Mouse (Mus musculus): ENCODE results near the gene Mob3a.
A peak's percentile ranks its signal among the peaks of the same experiment; 100 is the strongest.

The Mob3a gene

GRCm38 (mm10) chr10:80677942-80678436, 23.8 kb downstream of the Mob3a start, which contains the start of gene Mknk2:
Gene Mknk2, minus strand, starts transcription at chr10:80678112.
- DNase-seq (ENCODE audit: low read depth, low spot score): peak; percentile 58

- DNase-seq (ENCODE audit: low read depth, low spot score): no peak
Measured at GRCm38 (mm10) chr10:80677128-80677875, 24.5 kb downstream of the Mob3a start.

GRCm38 (mm10) chr10:80676198-80676928, 25.4 kb downstream of the Mob3a start:
- peak; percentile 100 for DNase-seq (ENCODE audit: low read depth, low spot score)

DNA sequence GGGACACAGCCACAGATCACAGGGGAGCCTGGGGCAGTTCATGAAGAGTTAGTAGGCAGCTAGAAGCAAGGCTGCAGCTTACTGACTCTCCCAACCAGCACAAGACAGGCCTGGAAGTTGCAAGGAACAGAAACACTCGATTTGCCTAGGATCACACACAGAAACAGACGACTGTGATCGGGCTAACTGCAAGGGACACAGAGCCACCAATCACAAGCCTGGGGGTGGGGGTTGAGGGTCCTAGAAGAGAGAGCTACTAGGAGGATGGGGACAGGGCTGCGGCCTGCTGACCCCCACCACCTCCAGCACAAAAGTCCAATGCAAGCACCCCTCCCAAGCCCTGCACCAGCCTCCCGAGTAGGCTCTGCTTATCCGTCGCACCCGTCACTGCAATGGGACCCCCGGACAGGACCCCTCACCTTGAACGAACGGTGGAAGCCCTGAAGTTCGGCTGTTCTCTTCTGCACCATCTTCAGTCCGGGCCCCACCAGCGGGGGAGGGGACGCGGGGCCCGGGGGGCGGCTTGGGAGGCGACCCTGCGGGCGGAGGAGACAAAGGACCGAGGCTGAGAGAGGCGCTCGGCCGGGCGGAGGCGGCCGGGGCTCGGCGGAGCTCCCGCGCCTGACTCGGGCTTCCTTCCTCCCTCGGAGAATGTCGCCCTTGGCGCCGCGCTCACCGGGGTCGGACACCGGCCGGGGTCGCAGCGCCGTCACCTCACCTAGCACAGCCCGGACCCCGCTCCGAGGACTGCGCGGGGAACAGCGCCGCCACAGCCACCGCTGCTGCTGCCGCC, 26.2 kb downstream of the Mob3a start:
- DNase-seq (ENCODE audit: low read depth, low spot score): no peak

- DNase-seq (ENCODE audit: low read depth, low spot score): no peak
Measured at GRCm38 (mm10) chr10:80674851-80675404, 26.8 kb downstream of the Mob3a start.

- DNase-seq (ENCODE audit: low read depth, low spot score): no peak
Measured at GRCm38 (mm10) chr10:80674161-80674711, 27.5 kb downstream of the Mob3a start.

DNA sequence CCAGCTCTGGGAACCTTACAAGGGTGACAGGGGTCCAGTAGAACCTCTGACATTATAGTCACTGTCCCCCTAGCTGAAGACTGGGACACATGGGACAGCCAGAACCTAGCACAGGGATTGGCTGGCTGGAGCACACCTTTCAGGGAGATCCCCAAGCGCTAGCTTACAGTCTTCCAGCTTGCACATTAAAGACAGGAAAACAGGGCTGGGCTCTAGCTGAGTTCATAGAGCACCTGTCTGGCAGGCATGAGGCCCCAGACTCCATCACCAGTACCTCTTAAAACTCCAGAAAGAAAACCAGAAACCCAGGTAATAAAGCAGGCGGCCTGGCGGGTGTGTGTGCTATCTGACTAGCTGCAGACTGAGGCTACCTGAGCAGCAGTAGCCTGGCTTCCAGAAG, 28.1 kb downstream of the Mob3a start:
- DNase-seq (ENCODE audit: low read depth, low spot score): no peak

DNA sequence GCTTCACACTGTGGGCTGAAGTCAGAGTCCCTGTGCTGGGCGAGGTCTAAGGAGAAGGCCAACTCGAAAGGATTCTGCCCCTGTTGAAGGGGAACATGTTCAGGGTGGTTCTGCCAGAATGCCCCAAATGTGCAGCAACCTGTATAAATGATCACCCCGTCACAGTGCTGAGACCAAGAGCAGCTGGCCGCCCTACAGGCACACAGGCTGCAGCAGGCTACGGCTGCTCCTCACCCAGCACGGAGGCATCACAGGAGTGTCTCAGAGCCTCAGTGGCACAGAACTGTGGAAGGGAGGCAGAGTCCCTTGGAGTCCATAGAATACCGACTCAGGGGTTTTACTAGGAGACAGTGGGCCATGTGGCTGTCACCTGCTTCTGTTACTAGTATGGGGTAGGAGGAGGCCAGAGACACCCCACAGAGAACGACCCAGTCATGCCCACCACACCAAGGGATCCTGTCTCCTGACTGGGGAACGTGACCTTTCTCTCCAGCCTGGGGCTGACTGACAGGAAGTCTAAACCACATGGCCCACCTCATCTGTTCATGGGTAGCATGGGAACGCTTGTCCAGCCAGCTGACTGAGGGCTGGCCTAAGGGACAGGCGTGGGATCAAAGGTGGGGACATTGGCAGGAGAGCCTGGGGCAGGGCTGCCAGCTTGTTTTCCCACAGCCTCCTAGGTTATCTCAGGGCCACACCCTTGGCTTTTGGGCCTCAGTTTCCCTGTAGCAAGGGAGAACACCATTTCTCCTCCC, 29.7 kb downstream of the Mob3a start:
- no peak for DNase-seq (ENCODE audit: low read depth, low spot score)

GRCm38 (mm10) chr10:80671251-80671650, 30.5 kb downstream of the Mob3a start:
- DNase-seq (ENCODE audit: low read depth, low spot score): no peak

- no peak for DNase-seq (ENCODE audit: low read depth, low spot score)
Measured at GRCm38 (mm10) chr10:80670531-80670930, 31.2 kb downstream of the Mob3a start.

GRCm38 (mm10) chr10:80669737-80670485, 31.9 kb downstream of the Mob3a start:
- DNase-seq (ENCODE audit: low read depth, low spot score): no peak

DNA sequence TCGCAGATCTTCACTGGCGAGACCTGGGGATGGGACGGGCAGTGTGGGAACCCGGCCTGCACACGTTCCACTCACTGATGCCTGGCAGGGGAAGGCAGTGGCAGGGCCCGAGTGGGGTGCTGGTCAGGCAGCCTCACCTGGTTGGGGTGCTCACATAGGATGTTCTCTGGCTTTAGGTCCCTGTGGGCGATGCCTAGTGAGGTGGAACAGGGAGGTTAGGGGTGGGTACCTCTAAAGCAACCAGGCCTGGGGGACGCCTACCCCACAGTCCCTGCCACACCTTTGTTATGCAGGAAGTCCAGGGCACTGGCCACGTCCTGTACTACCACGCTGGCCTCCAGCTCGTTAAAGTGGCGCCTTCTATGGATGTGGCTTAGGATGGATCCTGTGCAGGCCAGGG, 32.8 kb downstream of the Mob3a start:
- no peak for DNase-seq (ENCODE audit: low read depth, low spot score)

- DNase-seq (ENCODE audit: low read depth, low spot score): no peak
Measured at GRCm38 (mm10) chr10:80668614-80669013, 33.2 kb downstream of the Mob3a start.

DNA sequence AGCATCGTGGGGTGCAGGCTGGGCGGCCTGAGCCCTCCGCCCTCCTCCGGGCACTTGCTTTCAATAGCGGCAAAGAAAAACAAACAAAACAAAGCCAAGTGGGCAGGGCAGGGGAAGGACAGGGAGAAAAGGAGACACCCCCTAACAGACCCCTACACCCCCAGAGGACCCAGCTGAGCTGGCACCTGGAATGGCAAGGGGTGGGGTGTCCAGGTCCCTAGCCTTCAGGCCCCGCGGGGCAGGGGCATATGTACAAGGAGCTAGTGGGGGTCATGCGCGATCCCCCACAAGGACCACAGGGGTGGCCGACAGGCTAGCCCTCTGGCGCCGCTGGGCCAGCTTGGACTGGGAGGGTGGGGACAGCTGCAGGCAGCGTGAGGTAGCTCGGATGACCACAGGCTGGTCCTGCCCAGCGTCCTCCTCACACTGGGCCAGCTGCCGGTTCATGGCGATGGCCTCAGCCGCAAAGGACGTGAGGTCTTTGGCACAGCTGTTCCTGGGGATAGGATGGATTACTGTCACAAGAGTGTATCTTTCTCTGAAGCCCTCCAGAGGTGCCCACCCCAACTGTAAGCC, 34.9 kb downstream of the Mob3a start:
- DNase-seq (ENCODE audit: low read depth, low spot score): no peak

DNA sequence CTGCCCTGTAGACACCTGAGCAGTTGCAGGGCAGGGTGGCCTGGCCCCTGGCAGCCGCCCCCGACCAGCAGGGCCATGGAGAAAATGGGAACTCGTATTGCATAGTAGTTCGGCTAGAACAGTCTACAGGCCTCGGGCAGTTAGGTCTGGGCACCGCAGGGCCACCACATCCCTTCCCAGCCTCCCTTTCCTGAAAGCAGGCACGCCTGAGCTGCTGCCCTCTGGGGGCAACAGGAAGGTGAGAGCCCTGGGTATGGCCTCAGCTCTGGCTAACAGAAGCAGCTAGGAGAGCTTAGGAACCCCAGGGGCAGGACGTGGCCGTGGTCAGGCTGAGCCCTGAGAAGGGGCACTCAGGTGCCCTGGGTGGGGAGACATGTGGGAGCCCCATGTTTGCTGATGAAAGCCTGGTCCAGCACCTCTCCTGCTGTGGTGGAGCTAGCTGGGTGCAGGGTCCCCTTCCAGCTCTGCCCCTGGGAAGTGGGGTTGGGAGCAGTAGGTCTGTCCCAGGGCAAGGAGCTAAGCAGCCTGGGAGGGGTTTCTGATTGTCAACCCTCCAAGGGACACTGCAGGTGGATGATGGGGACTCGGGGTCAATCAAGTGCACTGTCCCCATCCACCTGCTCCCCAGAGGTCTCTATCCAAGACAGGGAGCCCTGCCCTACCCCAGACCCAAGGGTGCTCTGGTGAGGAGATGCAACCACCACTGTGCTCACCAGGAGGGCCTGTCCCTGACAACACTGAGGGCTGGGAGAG, 35.6 kb downstream of the Mob3a start:
- no peak for DNase-seq (ENCODE audit: low read depth, low spot score)

- DNase-seq (ENCODE audit: low read depth, low spot score): no peak
Measured at GRCm38 (mm10) chr10:80665459-80665858, 36.3 kb downstream of the Mob3a start.

GRCm38 (mm10) chr10:80665016-80665380, 36.8 kb downstream of the Mob3a start:
- DNase-seq (ENCODE audit: low read depth, low spot score): no peak

DNA sequence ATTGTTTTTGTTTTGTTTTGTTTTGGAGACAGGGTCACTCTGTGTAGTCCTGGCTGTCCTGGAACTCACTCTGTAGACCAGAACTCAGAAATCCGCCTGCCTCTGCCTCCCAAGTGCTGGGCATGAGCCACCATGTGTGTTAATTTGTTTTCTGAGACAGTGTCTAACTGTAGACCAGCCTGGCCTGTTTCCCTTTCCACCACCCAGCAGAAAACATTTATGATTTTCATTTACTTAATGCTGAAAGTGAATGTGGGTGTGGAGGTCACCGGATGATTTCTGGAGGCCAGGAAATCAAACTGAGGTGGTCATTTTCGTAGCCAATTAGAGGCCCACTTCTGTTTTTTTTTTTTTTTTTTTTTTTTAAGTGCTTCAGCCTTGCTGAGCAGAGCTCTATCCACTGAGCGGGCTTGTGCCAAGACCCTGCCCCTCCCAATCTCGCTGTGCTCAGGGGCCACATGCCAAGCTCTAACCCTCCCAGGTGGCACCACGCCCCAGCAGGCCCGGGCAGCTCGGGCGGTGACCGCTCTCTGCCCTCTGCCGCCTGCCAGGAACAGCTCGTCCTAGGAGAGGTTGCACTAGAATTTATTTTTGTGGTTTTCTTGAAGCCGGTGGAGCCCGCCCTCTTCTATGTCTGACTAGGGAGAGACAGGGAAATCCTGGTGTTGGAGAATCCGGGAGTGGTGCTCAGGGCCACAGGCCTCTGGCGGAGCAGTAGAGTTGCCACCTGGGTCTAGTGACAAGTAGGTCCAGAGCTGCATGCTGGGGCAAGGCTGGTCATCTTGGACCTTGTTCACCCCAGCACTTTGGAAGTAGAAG, 37.4 kb downstream of the Mob3a start:
- DNase-seq (ENCODE audit: low read depth, low spot score): no peak

Measured in retina, postnatal 7 days (tissue).